Mouse (Mus musculus) MEL (cell line): Measurements from ENCODE around the gene 1700093K21Rik.

ENCODE experiments used
- BHLHE40 ChIP-seq: IDR thresholded peaks from 2 replicates; pipeline ENCODE4 v1.6.1; 2012; ENCODE audit warnings: low read depth, mild to moderate bottlenecking, inconsistent platforms, low read length, improper control_type of control experiment, borderline replicate concordance
- CHD2 ChIP-seq: IDR thresholded peaks from 2 replicates; pipeline ENCODE4 v1.6.1; 2011; ENCODE audit warnings: low read length, improper control_type of control experiment
- CTCF ChIP-seq, 3 experiments: IDR thresholded peaks in 2 of 3; conservative IDR thresholded peaks in 1 of 3; 2 replicates each; pipeline ENCODE4 v1.5.1; 2011 to 2012; ENCODE audit warnings: low read length in 3 of 3, low read depth in 2 of 3, mild to moderate bottlenecking in 2 of 3, improper control_type of control experiment in 1 of 3, inconsistent platforms in 1 of 3, mixed read lengths in 1 of 3, moderate library complexity in 1 of 3; ENCODE audit not compliant: control insufficient read depth in 1 of 3, insufficient read depth in 1 of 3, poor library complexity in 1 of 3, severe bottlenecking in 1 of 3
- ELF1 ChIP-seq: IDR thresholded peaks from 2 replicates; pipeline ENCODE4 v1.6.1; 2014; ENCODE audit warnings: low read depth, mild to moderate bottlenecking, inconsistent platforms, low read length, improper control_type of control experiment, moderate library complexity
- POLR2A ChIP-seq, 2 experiments: IDR thresholded peaks; 2 replicates each; pipeline ENCODE4 v1.6.1; 2011 to 2012; ENCODE audit warnings: low read length in 2 of 2, mild to moderate bottlenecking in 2 of 2, control low read depth in 1 of 2, improper control_type of control experiment in 1 of 2, low read depth in 1 of 2, moderate library complexity in 1 of 2; ENCODE audit not compliant: control insufficient read depth in 1 of 2, insufficient read depth in 1 of 2, poor library complexity in 1 of 2
- TAL1 ChIP-seq: IDR thresholded peaks from 2 replicates; pipeline ENCODE4 v1.6.1; 2012; ENCODE audit warnings: mild to moderate bottlenecking, inconsistent platforms, low read length, moderate library complexity, mixed read lengths
- UBTF ChIP-seq: IDR thresholded peaks from 2 replicates; pipeline ENCODE4 v1.6.1; 2012; ENCODE audit warnings: low read depth, mild to moderate bottlenecking, inconsistent platforms, low read length, improper control_type of control experiment, moderate library complexity, borderline replicate concordance; ENCODE audit not compliant: insufficient read depth
- ZMIZ1 ChIP-seq: IDR thresholded peaks from 2 replicates; pipeline ENCODE4 v1.6.1; 2012; ENCODE audit warnings: low read depth, mild to moderate bottlenecking, inconsistent platforms, low read length, improper control_type of control experiment, moderate library complexity

DNA sequence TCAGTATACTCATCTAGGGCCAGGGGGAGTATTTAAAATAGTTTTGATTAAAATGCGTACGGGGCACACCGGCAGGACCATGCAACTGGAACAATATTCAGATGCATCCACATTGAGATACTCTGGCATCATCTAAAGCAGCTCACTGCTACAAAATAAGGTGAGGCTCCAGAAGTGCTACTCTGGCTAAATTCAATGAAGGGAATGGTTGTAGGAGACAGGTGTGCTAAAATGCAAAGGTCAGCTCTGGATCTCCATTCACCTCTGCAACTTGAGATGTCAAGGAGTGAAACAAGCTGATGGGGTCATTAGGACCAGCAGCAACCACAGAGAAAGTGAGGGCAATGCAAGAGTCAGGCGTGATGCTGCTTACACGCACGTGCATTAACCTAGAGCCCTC lies 25.7 kb downstream of the 1700093K21Rik start:
- TF ChIP-seq CTCF (IDR thresholded peaks at IDR 0.05 in 2 of 3, conservative IDR thresholded peaks at IDR 0.05 in 1 of 3; ENCODE audit: control insufficient read depth in 1 of 3, insufficient read depth in 1 of 3, low read depth in 2 of 3, low read length in 3 of 3, poor library complexity in 1 of 3, severe bottlenecking in 1 of 3) = no peak
- TF ChIP-seq UBTF = no peak
- TF ChIP-seq TAL1 = no peak
- no peak for TF ChIP-seq ELF1
- TF ChIP-seq ZMIZ1 = no peak
- TF ChIP-seq POLR2A (IDR thresholded peaks at IDR 0.05; ENCODE audit: control insufficient read depth in 1 of 2, insufficient read depth in 1 of 2, low read depth in 1 of 2, low read length in 2 of 2, poor library complexity in 1 of 2) = no peak
- TF ChIP-seq BHLHE40 = no peak
- TF ChIP-seq CHD2 = no peak
